Mouse (Mus musculus) midbrain, embryonic 14.5 days (tissue): ENCODE measurements around the gene Cmtm2b. TPM values are rescaled to one million over a fixed set of nuclear protein-coding genes. Genes with fewer than 3 reads are reported as not detected.
A peak's percentile ranks its signal among the peaks of the same experiment; 100 is the strongest.
"Not testable (repeated sequence)": the region's sequence is repeated elsewhere in the genome, so short reads cannot be mapped to it uniquely, and the experiment has no call there.

Experiments
- ATAC-seq: fragments of 200-750 bp; cut with Nextera tagmentation; 2 replicates; pipeline ENCODE4 v1.8.0; 2017; ENCODE audit warnings: moderate number of reproducible peaks, moderate library complexity; ENCODE audit not compliant: low FRiP score, low TSS enrichment
- DNase-seq: peaks from one replicate; pipeline ENCODE4 v3.0.0-alpha.2; 2015
- H3K27ac ChIP-seq: fragments of 300-500 bp; sonication (generic); replicated peaks from 2 replicates; pipeline ENCODE4 v1.5.1; 2014; ENCODE audit warnings: mild to moderate bottlenecking, low read depth, low read length, moderate library complexity
- H3K27me3 ChIP-seq: fragments of 300-500 bp; sonication (generic); 2 replicates; pipeline ENCODE4 v1.6.1; 2014; ENCODE audit warnings: low read length, control low read depth, mixed read lengths; ENCODE audit not compliant: control insufficient read depth, insufficient read depth
- H3K36me3 ChIP-seq: fragments of 300-500 bp; sonication (generic); 2 replicates; pipeline ENCODE4 v1.6.1; 2014; ENCODE audit warnings: low read length, control low read depth; ENCODE audit not compliant: control insufficient read depth, insufficient read depth
- H3K4me1 ChIP-seq: fragments of 300-500 bp; sonication (generic); 2 replicates; pipeline ENCODE4 v1.6.1; 2014; ENCODE audit warnings: mild to moderate bottlenecking, antibody characterized with exemption, low read length, control low read depth; ENCODE audit not compliant: control insufficient read depth, insufficient read depth
- H3K4me2 ChIP-seq: fragments of 300-500 bp; sonication (generic); 2 replicates; pipeline ENCODE4 v1.6.1; 2014; ENCODE audit warnings: mild to moderate bottlenecking, low read length, moderate library complexity
- H3K4me3 ChIP-seq: fragments of 300-500 bp; sonication (generic); replicated peaks from 2 replicates; pipeline ENCODE4 v1.5.1; 2014; ENCODE audit warnings: low read depth, low read length
- H3K9ac ChIP-seq: fragments of 300-500 bp; sonication (generic); replicated peaks from 2 replicates; pipeline ENCODE4 v1.6.1; 2014; ENCODE audit warnings: mild to moderate bottlenecking, low read length, moderate library complexity
- H3K9me3 ChIP-seq: fragments of 300-500 bp; sonication (generic); 2 replicates; pipeline ENCODE4 v1.6.1; 2016; ENCODE audit warnings: low read length, control low read depth, mixed read lengths; ENCODE audit not compliant: control insufficient read depth
- WGBS: fragments of 180-500 bp; shearing (Covaris S2); extraction: QIAGEN DNeasy Blood & Tissue Kit; methylation state at CpG from one replicate; pipeline ENCODE4 v1.1.7; 2014; 5-methylcytosine and 5-hydroxymethylcytosine counted together
- polyA plus RNA-seq: library from polyadenylated mRNA; unstranded; fragments of >200 nt; fragmentation: Nextera tagmentation; extraction: Ambion mirVana; gene quantifications from 2 replicates; pipeline ENCODE4 v1.2.1, GENCODE M21; 2014

Gene Cmtm2b
- polyA plus RNA-seq, 1 experiment from 2014 or later = not detected

- no peaks in the 10 kb centered on the region for H3K27me3 ChIP-seq
- no peak overlapping the region for H3K9ac ChIP-seq
- ATAC-seq (no peak), DNase-seq (no peak)
- H3K4me2 ChIP-seq = no peak overlapping the region
- no peaks in the 10 kb centered on the region for H3K4me1 ChIP-seq
- no peaks in the 10 kb centered on the region for H3K9me3 ChIP-seq
- no peak overlapping the region for H3K4me3 ChIP-seq
- 76% methylated on average over 4 of the region's 4 CpGs for WGBS
- H3K36me3 ChIP-seq = no peaks in the 10 kb centered on the region
- H3K27ac ChIP-seq = no peak overlapping the region
Measured at GRCm38 (mm10) chr8:104313311-104313710, 8.7 kb upstream of the Cmtm2b start.

GRCm38 (mm10) chr8:104321267-104321666 lies 763 bp upstream of the Cmtm2b start, which contains the start of gene Gm11020:
Gene Gm11020 (plus strand): TSS chr8:104321567.
- H3K9ac ChIP-seq, H3K4me1 ChIP-seq, H3K4me3 ChIP-seq, H3K4me2 ChIP-seq, H3K36me3 ChIP-seq, H3K27me3 ChIP-seq, ATAC-seq, DNase-seq, H3K27ac ChIP-seq, H3K9me3 ChIP-seq: not testable (repeated sequence)
- 87% methylated on average over 9 of the region's 11 CpGs for WGBS

GRCm38 (mm10) chr8:104332665-104333631 lies 10.9 kb downstream of the Cmtm2b start:
- H3K4me2 ChIP-seq = no peak overlapping the region
- H3K4me1 ChIP-seq = no peaks in the 10 kb centered on the region
- H3K9ac ChIP-seq = no peak overlapping the region
- ATAC-seq (no peak), DNase-seq (no peak)
- no peaks in the 10 kb centered on the region for H3K36me3 ChIP-seq
- H3K4me3 ChIP-seq = no peak overlapping the region
- 81% methylated on average over 5 of the region's 5 CpGs for WGBS
- H3K27ac ChIP-seq = no peak overlapping the region
- no peaks in the 10 kb centered on the region for H3K27me3 ChIP-seq
- no peaks in the 10 kb centered on the region for H3K9me3 ChIP-seq

GRCm38 (mm10) chr8:104333786-104334185 lies 11.8 kb downstream of the Cmtm2b start:
- ATAC-seq (no peak), DNase-seq (no peak)
- 80% methylated on average over 5 of the region's 5 CpGs for WGBS
- no peaks in the 10 kb centered on the region for H3K9me3 ChIP-seq
- no peak overlapping the region for H3K27ac ChIP-seq
- H3K36me3 ChIP-seq = no peaks in the 10 kb centered on the region
- no peak overlapping the region for H3K9ac ChIP-seq
- no peaks in the 10 kb centered on the region for H3K27me3 ChIP-seq
- no peaks in the 10 kb centered on the region for H3K4me1 ChIP-seq
- H3K4me3 ChIP-seq = no peak overlapping the region
- no peak overlapping the region for H3K4me2 ChIP-seq

- no peaks in the 10 kb centered on the region for H3K36me3 ChIP-seq
- ATAC-seq = no peak
- H3K4me1 ChIP-seq = no peaks in the 10 kb centered on the region
- H3K9me3 ChIP-seq = no peaks in the 10 kb centered on the region
- WGBS = 66% methylated on average over 1 of the region's 1 CpGs
- no peaks in the 10 kb centered on the region for H3K27me3 ChIP-seq
- no peak overlapping the region for H3K4me2 ChIP-seq
- no peak overlapping the region for H3K4me3 ChIP-seq
- no peak overlapping the region for H3K27ac ChIP-seq
- H3K9ac ChIP-seq = no peak overlapping the region
- DNase-seq = no peak
Measured at GRCm38 (mm10) chr8:104334196-104334595, 12.2 kb downstream of the Cmtm2b start.

- ATAC-seq = no peak
- WGBS = 85% methylated on average over 1 of the region's 1 CpGs
- no peak overlapping the region for H3K4me2 ChIP-seq
- H3K4me1 ChIP-seq = 0 out of 2 replicates have a peak, but pooled peaks cover 7% of the 10 kb centered on the region
- no peaks in the 10 kb centered on the region for H3K9me3 ChIP-seq
- H3K9ac ChIP-seq = no peak overlapping the region
- no peak for DNase-seq
- H3K4me3 ChIP-seq = no peak overlapping the region
- no peak overlapping the region for H3K27ac ChIP-seq
- H3K27me3 ChIP-seq = no peaks in the 10 kb centered on the region
- no peaks in the 10 kb centered on the region for H3K36me3 ChIP-seq
Measured at GRCm38 (mm10) chr8:104336806-104337205, 14.8 kb downstream of the Cmtm2b start.

- no peak overlapping the region for H3K9ac ChIP-seq
- DNase-seq = no peak
- no peak overlapping the region for H3K4me2 ChIP-seq
- no peaks in the 10 kb centered on the region for H3K9me3 ChIP-seq
- no peak overlapping the region for H3K27ac ChIP-seq
- 0 out of 2 replicates have a peak, but pooled peaks cover 7% of the 10 kb centered on the region for H3K4me1 ChIP-seq
- no peak overlapping the region for H3K4me3 ChIP-seq
- H3K36me3 ChIP-seq = no peaks in the 10 kb centered on the region
- H3K27me3 ChIP-seq = no peaks in the 10 kb centered on the region
- ATAC-seq = no peak
- 53% methylated on average over 3 of the region's 3 CpGs for whole genome bisulfite sequencing
Measured at GRCm38 (mm10) chr8:104337890-104338289, 15.9 kb downstream of the Cmtm2b start.

- no peak for DNase-seq
Measured at GRCm38 (mm10) chr8:104339229-104339982, 17.4 kb downstream of the Cmtm2b start, which contains the start of gene Cmtm3. Gene Cmtm3 (plus strand): TSS chr8:104339410.

More at GRCm38 (mm10) chr8:104339229-104339982, 17.4 kb downstream of the Cmtm2b start, which contains the start of gene Cmtm3:
- Histone ChIP-seq H3K9ac (peak within 1 kb of the TSS; percentile 60), H3K9me3 (no peaks in the 10 kb centered on the region), H3K4me3 (peak within 1 kb of the TSS; percentile 50), H3K27ac (no peak within 1 kb of the TSS), H3K27me3 (no peaks in the 10 kb centered on the region), H3K36me3 (no peaks in the 10 kb centered on the region), H3K4me2 (peak within 1 kb of the TSS; percentile 88), H3K4me1 (0 out of 2 replicates have a peak, but pooled peaks cover 7% of the 10 kb centered on the region)
- ATAC-seq = no peak
- 15% methylated on average over 18 of the region's 18 CpGs for WGBS
